Mouse (Mus musculus) hindbrain, embryonic 11.5 days (tissue): ENCODE data around the gene Ctnnd2. TPM values are rescaled to one million over a fixed set of nuclear protein-coding genes. Genes with fewer than 3 reads are reported as not detected.
A peak's percentile ranks its signal among the peaks of the same experiment; 100 is the strongest.

Source experiments
- ATAC-seq: fragments of 200-750 bp; cut with Nextera tagmentation; 2 replicates; pipeline ENCODE4 v1.8.0; 2017; ENCODE audit warnings: mild to moderate bottlenecking, moderate TSS enrichment, moderate library complexity; ENCODE audit not compliant: low FRiP score
- DNase-seq: peaks from one replicate; pipeline ENCODE4 v3.0.0-alpha.2; 2015; ENCODE audit warnings: low spot score
- H3K27ac ChIP-seq: fragments of 300-500 bp; sonication (generic); 2 replicates; pipeline ENCODE4 v1.5.1; 2014; ENCODE audit warnings: mild to moderate bottlenecking, low read depth, low read length
- H3K27me3 ChIP-seq: fragments of 300-500 bp; sonication (generic); 2 replicates; pipeline ENCODE4 v1.6.1; 2014; ENCODE audit warnings: mild to moderate bottlenecking, low read length, moderate library complexity, mixed read lengths; ENCODE audit not compliant: control insufficient read depth, insufficient read depth
- H3K36me3 ChIP-seq: fragments of 300-500 bp; sonication (generic); 2 replicates; pipeline ENCODE4 v1.6.1; 2014; ENCODE audit warnings: mild to moderate bottlenecking, low read length, moderate library complexity, mixed read lengths; ENCODE audit not compliant: control insufficient read depth, insufficient read depth
- H3K4me1 ChIP-seq: fragments of 300-500 bp; sonication (generic); replicated peaks from 2 replicates; pipeline ENCODE4 v1.6.1; 2014; ENCODE audit warnings: low read length, mixed read lengths; ENCODE audit not compliant: control insufficient read depth, insufficient read depth
- H3K4me2 ChIP-seq: fragments of 300-500 bp; sonication (generic); replicated peaks from 2 replicates; pipeline ENCODE4 v1.6.1; 2014; ENCODE audit warnings: mild to moderate bottlenecking, low read depth, low read length
- H3K4me3 ChIP-seq: fragments of 300-500 bp; sonication (generic); 2 replicates; pipeline ENCODE4 v1.5.1; 2014; ENCODE audit warnings: low read depth, low read length
- H3K9ac ChIP-seq: fragments of 300-500 bp; sonication (generic); 2 replicates; pipeline ENCODE4 v1.6.1; 2014; ENCODE audit warnings: low read depth, low read length
- H3K9me3 ChIP-seq: fragments of 300-500 bp; sonication (generic); 2 replicates; pipeline ENCODE4 v1.6.1; 2016; ENCODE audit warnings: low read length; ENCODE audit not compliant: control insufficient read depth
- WGBS: fragments of 180-500 bp; shearing (Covaris S2); extraction: QIAGEN DNeasy Blood & Tissue Kit; methylation state at CpG from one replicate; pipeline ENCODE4 v1.1.7; 2014; 5-methylcytosine and 5-hydroxymethylcytosine counted together
- polyA plus RNA-seq: library from polyadenylated mRNA; unstranded; fragments of >200 nt; fragmentation: Nextera tagmentation; extraction: Ambion mirVana; gene quantifications from 2 replicates; pipeline ENCODE4 v1.2.1, GENCODE M21; 2014

The Ctnnd2 gene
- polyA plus RNA-seq, 1 experiment from 2014 or later = 32.2 TPM

GRCm38 (mm10) chr15:30338585-30339197, 166.3 kb downstream of the Ctnnd2 start:
- peak; percentile 34 for DNase-seq
- ATAC-seq = peak; percentile 85
- no peak overlapping the region for H3K27ac ChIP-seq
- H3K9ac ChIP-seq = no peak overlapping the region
- no peak overlapping the region for H3K4me3 ChIP-seq
- H3K36me3 ChIP-seq = no peaks in the 10 kb centered on the region
- H3K4me2 ChIP-seq = no peak overlapping the region
- 59% methylated on average over 6 of the region's 6 CpGs for WGBS
- H3K27me3 ChIP-seq = no peaks in the 10 kb centered on the region
- no peaks in the 10 kb centered on the region for H3K4me1 ChIP-seq
- no peaks in the 10 kb centered on the region for H3K9me3 ChIP-seq

DNA sequence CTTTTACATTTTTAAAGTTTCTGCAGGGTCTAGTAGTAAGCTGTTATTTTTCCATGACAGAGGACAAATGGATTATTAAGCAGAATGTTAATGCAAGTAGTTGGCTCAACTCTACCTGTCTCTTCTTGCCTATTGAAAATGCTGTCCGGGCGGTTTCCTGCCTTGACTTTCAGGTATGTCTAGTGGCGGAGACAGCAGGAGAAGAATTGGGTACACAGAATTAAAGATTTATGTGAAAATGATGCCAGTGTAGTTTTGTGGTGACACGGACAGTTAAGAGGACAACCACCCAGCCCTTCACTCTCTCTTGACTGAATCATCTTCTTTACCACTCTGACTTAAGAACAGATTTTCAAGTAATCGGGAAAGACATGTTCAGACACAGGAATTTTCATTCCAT, 173.4 kb downstream of the Ctnnd2 start:
- Histone ChIP-seq H3K36me3 (no peaks in the 10 kb centered on the region), H3K4me3 (no peak overlapping the region), H3K4me1 (no peaks in the 10 kb centered on the region), H3K27ac (no peak overlapping the region), H3K4me2 (no peak overlapping the region), H3K27me3 (no peaks in the 10 kb centered on the region), H3K9me3 (no peaks in the 10 kb centered on the region), H3K9ac (no peak overlapping the region)
- ATAC-seq = no peak
- WGBS = 91% methylated on average over 5 of the region's 5 CpGs
- no peak for DNase-seq

- H3K9me3 ChIP-seq = no peaks in the 10 kb centered on the region
- H3K4me2 ChIP-seq = no peak overlapping the region
- H3K36me3 ChIP-seq = no peaks in the 10 kb centered on the region
- H3K27me3 ChIP-seq = no peaks in the 10 kb centered on the region
- no peak overlapping the region for H3K4me3 ChIP-seq
- H3K4me1 ChIP-seq = no peaks in the 10 kb centered on the region
- no peak overlapping the region for H3K27ac ChIP-seq
- ATAC-seq = no peak
- no peak overlapping the region for H3K9ac ChIP-seq
- DNase-seq = no peak
- WGBS = 95% methylated on average over 1 of the region's 1 CpGs
These were observed 192.1 kb downstream of the Ctnnd2 start for GRCm38 (mm10) chr15:30364491-30364890.

DNA sequence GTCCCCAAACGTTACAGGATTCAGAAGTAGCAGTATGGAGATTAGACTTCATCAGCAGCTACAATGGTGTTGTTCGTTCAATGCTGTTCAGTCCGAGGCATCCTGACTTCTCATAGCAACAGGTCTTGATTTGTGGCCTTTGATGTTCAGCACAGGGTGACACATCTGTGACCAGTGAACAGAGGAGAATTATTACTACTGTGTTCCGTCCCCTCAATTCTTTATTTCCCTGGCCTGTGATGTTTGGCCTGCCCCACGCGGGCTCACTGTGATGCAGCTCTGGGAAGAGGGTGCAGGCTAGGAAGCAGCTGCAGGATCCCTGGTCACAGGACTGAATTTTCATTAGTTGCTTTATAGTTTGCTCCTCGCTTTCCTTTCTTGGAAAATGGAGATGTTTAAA, 197.6 kb downstream of the Ctnnd2 start:
- H3K4me3 ChIP-seq = no peak overlapping the region
- ATAC-seq (no peak), DNase-seq (no peak)
- no peak overlapping the region for H3K4me2 ChIP-seq
- no peaks in the 10 kb centered on the region for H3K9me3 ChIP-seq
- H3K36me3 ChIP-seq = no peaks in the 10 kb centered on the region
- H3K27me3 ChIP-seq = no peaks in the 10 kb centered on the region
- no peak overlapping the region for H3K27ac ChIP-seq
- no peaks in the 10 kb centered on the region for H3K4me1 ChIP-seq
- H3K9ac ChIP-seq = no peak overlapping the region
- whole genome bisulfite sequencing = 78% methylated on average over 7 of the region's 7 CpGs

- WGBS = 87% methylated on average over 2 of the region's 2 CpGs
- H3K36me3 ChIP-seq = no peaks in the 10 kb centered on the region
- H3K27me3 ChIP-seq = no peaks in the 10 kb centered on the region
- ATAC-seq = no peak
- no peak overlapping the region for H3K4me2 ChIP-seq
- H3K4me1 ChIP-seq = no peaks in the 10 kb centered on the region
- DNase-seq = no peak
- H3K27ac ChIP-seq = no peak overlapping the region
- no peak overlapping the region for H3K9ac ChIP-seq
- H3K4me3 ChIP-seq = no peak overlapping the region
- no peaks in the 10 kb centered on the region for H3K9me3 ChIP-seq
These were observed 198.8 kb downstream of the Ctnnd2 start for GRCm38 (mm10) chr15:30371151-30371550.

DNA sequence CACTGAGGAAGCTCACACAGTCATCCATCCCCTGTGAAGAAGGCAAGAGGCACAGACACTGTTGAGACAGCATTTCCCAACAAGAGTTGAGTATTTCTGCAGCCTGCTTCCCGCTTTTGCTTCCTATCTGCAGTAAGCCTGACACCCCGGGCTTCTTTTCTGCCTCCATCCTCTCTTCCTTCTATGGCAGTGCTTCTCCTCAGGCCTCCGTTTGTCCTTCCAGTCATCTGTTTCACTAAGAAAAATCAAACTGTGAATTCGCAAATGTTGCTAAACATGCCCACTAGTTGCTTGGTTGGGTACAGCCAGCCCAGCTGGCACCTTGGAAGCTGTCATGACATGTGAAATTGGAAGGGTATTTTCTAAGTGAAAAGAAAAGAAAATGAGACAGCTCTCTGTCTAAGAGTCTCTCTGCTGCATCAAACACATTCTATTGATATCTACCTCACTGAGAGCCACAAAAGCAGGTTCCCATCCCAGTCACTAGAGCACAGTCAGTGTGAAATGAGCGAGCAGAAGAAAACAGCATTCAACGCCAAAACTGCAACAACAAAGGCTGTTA, 201.3 kb downstream of the Ctnnd2 start:
- DNase-seq (no peak), ATAC-seq (no peak)
- 86% methylated on average over 6 of the region's 6 CpGs for WGBS
- H3K27me3 ChIP-seq = no peaks in the 10 kb centered on the region
- no peak overlapping the region for H3K9ac ChIP-seq
- H3K36me3 ChIP-seq = no peaks in the 10 kb centered on the region
- H3K27ac ChIP-seq = no peak overlapping the region
- H3K9me3 ChIP-seq = no peaks in the 10 kb centered on the region
- H3K4me3 ChIP-seq = no peak overlapping the region
- no peaks in the 10 kb centered on the region for H3K4me1 ChIP-seq
- H3K4me2 ChIP-seq = no peak overlapping the region

DNA sequence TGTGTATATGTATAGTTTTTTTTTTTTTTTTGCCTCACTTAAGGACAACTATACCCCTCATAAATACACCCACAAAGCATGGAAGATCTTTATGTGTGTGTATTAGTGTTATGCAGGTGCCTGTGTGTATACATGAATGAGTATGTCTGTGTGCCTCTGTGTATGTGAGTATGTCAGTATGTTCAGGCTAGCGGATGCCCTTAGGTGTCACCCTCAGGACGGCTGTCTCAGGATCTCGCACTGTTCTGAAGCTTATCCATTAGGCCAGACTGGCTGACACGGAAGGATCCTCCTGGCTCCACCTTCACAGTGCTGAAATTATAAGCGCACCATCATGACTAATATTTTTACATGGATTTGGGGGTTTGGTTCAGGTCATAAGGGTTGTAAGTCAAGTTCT, 202.5 kb downstream of the Ctnnd2 start:
- Histone ChIP-seq H3K27me3 (no peaks in the 10 kb centered on the region), H3K9me3 (no peaks in the 10 kb centered on the region), H3K27ac (no peak overlapping the region), H3K4me3 (no peak overlapping the region), H3K9ac (no peak overlapping the region), H3K4me2 (no peak overlapping the region), H3K36me3 (no peaks in the 10 kb centered on the region), H3K4me1 (no peaks in the 10 kb centered on the region)
- 92% methylated on average over 5 of the region's 5 CpGs for WGBS
- DNase-seq (no peak), ATAC-seq (no peak)

DNA sequence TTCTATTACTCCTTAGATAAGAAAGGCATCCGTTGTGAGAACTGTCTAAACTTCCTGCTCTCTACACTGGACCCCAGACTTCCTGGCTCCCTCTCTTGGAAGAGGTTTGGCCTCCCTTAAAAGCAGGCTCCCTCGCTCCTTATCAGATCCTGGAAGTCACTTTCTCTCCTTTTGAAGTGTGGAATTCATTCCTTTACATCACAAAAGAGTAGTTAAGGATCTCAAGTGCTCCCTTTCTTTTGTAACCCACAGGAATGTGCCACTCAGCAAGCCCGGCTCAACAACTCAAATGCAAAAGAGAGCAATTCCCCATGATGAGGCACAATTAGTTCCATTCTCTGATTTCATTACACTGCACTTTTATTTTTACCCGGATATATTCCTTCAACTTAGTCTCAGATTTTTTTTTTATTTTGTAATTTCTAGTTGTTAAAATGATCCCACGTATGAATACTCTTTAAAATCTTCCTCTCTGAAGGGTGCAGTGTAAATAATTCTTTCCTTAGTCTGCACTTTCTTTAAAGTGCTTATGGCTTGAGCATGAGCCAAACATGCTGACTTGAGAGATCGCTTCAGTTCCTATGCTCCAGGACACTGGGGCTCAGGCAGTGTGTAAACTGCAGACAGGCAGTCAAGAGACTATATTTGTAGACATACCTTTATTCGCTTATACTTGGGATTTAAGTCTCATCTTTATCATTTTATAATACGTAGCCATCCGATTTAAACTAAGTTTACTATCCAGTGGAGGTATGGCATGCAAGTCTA, 210.9 kb downstream of the Ctnnd2 start:
- H3K4me2 ChIP-seq = no peak overlapping the region
- DNase-seq = peak; percentile 27
- H3K27me3 ChIP-seq = no peaks in the 10 kb centered on the region
- no peak overlapping the region for H3K4me3 ChIP-seq
- H3K4me1 ChIP-seq = no peaks in the 10 kb centered on the region
- H3K36me3 ChIP-seq = no peaks in the 10 kb centered on the region
- 23% methylated on average over 9 of the region's 9 CpGs for WGBS
- H3K9me3 ChIP-seq = no peaks in the 10 kb centered on the region
- H3K27ac ChIP-seq = no peak overlapping the region
- no peak overlapping the region for H3K9ac ChIP-seq
- ATAC-seq = peak; percentile 17; the same call in 1 of the 2 replicates

DNA sequence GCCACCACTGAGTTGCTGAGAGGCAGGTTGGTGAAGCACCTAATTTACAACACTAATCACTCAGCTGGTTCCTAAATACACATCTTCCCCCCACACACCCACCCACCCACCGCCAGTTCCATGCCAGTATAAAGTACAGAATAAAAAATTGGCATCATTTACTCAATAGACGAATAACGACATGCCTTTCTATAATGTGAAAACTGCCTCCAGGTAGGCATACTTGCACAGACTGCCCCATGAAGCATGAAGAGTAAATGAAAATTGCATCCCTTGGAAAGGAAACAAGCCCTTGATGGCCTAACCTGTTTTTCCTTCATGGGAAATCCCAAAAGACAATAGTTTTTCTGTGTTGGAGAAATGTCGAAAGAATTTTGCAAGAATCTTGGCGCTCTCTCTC, 212.0 kb downstream of the Ctnnd2 start:
- Histone ChIP-seq H3K9ac (no peak overlapping the region), H3K4me3 (no peak overlapping the region), H3K27me3 (no peaks in the 10 kb centered on the region), H3K9me3 (no peaks in the 10 kb centered on the region), H3K27ac (no peak overlapping the region), H3K4me2 (no peak overlapping the region), H3K4me1 (no peaks in the 10 kb centered on the region), H3K36me3 (no peaks in the 10 kb centered on the region)
- WGBS = 85% methylated on average over 5 of the region's 5 CpGs
- DNase-seq = no peak
- ATAC-seq = no peak
